Mouse (Mus musculus): ENCODE measurements around the gene Dock6. TPM values are rescaled to one million over a fixed set of nuclear protein-coding genes. Genes with fewer than 3 reads are reported as not detected.
A peak's percentile ranks its signal among the peaks of the same experiment; 100 is the strongest.

Dock6 gene
- total and polyA plus RNA-seq, 3 experiments, result 5.0 to 21.3 TPM; not detected in 1

DNA sequence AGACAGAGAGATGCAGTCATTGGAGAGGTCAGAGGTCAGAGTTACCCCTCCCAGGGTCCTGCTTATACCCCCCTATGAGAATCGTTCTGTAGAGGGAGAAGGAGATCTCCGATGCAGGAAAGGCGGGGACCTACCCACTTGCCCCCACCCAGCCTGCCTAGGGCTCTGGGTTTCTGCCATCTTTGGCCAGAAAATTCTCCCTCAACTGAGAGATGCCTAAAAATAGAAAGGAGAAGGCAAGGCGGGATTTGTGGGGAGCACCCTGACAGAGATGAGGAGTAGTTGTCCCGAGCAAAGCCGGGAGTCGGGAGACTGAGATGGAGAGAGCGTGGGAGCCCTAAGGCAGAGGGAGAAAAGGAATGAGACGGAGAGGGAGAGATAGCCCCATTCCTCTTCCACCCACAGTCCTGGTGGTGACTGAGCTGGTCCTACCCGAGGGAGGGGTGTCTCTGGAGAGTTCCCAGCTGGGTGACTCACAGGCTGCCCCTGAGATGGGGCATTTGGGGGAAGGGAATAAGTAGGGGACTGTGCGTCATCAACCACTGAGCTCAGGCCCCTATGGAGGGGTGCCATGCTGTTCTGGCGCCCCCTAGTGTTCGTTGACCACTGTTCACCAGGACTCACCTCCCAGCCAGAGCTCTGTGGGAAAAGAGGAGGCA lies 48.3 kb downstream of the Dock6 start (continued):
- TF ChIP-seq RCOR1 (IDR thresholded peaks at IDR 0.05; ENCODE audit: low read depth, low read length), result no peak
- TF ChIP-seq E2F4 (IDR thresholded peaks at IDR 0.05; ENCODE audit: borderline replicate concordance, low read depth, low read length), result 0 out of 2 replicates have a peak, but pooled peaks have one; percentile 22
- peak; percentile 61 for TF ChIP-seq SIN3A (IDR thresholded peaks at IDR 0.05; ENCODE audit: low read length)
- TF ChIP-seq POLR2A (IDR thresholded peaks at IDR 0.05; ENCODE audit: control insufficient read depth in 1 of 2, insufficient read depth in 1 of 2, low read depth in 1 of 2, low read length in 2 of 2, poor library complexity in 1 of 2), result peak in 1 of 2 experiments; percentile 69; a peak in 3 of 4 replicates
- TF ChIP-seq JUND (IDR thresholded peaks at IDR 0.05; ENCODE audit: low read depth, low read length), result peak; percentile 61; the same call in 1 of the 2 replicates
- peak; percentile 99 for TF ChIP-seq SMC3 (IDR thresholded peaks at IDR 0.05; ENCODE audit: low read depth, low read length)
- TF ChIP-seq MAFK (IDR thresholded peaks at IDR 0.05; ENCODE audit: borderline replicate concordance, low read depth, low read length), result no peak
- TF ChIP-seq MYC (IDR thresholded peaks at IDR 0.05; ENCODE audit: low read depth, low read length), result peak; percentile 78; the same call in 1 of the 2 replicates
- peak; percentile 93 for TF ChIP-seq MAZ (IDR thresholded peaks at IDR 0.05; ENCODE audit: low read depth, low read length)

DNA sequence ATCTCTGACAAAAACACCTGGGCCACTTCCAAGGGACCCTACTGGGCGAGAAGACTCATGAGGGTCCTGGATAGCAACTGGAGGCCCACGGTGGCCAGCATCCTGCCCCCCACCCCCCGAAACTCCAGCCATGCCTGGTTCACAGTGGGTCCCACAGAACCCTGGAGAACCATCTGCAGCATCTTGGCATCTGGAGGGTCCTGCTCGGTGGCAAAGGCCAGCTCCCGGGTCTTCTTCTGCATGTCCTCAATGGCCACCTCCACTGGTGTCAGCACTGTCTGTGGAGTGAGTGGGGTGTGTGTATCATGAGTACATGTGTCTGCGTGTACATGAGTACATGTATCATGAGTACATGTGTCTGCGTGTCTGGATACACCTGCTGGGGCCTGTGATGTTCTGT lies 50.8 kb downstream of the Dock6 start:
- TF ChIP-seq POLR2AphosphoS5 (IDR thresholded peaks at IDR 0.05; ENCODE audit: borderline replicate concordance, low read depth, low read length) (no peak), TAL1 (IDR thresholded peaks at IDR 0.05; ENCODE audit: low read length) (no peak), MYB (IDR thresholded peaks at IDR 0.05; ENCODE audit: low read depth, low read length) (no peak), RCOR1 (IDR thresholded peaks at IDR 0.05; ENCODE audit: low read depth, low read length) (no peak), ETS1 (IDR thresholded peaks at IDR 0.05; ENCODE audit: low read depth, low read length) (no peak), ZC3H11A (IDR thresholded peaks at IDR 0.05; ENCODE audit: low read depth, low read length) (no peak), KAT2A (conservative IDR thresholded peaks at IDR 0.05; ENCODE audit: low read depth, low read length) (no peak)

GRCm38 (mm10) chr9:21801121-21801520 lies 51.3 kb downstream of the Dock6 start:
- TF ChIP-seq ZNF384 (IDR thresholded peaks at IDR 0.05; ENCODE audit: low read depth, low read length) (no peak), ZMIZ1 (IDR thresholded peaks at IDR 0.05; ENCODE audit: low read depth, low read length) (no peak), TCF12 (IDR thresholded peaks at IDR 0.05; ENCODE audit: low read depth, low read length) (no peak), ETS1 (IDR thresholded peaks at IDR 0.05; ENCODE audit: low read depth, low read length) (no peak)
- Histone ChIP-seq H3K27me3 (ENCODE audit: control insufficient read depth in 1 of 2, insufficient read depth in 2 of 2, low read length in 2 of 2) (no peaks in the 10 kb centered on the region), H3K79me2 (ENCODE audit: control insufficient read depth, insufficient read depth, low read length, poor library complexity) (no peaks in the 10 kb centered on the region; the same call in 1 of the 2 replicates), H3K9ac (ENCODE audit: control insufficient read depth, low read depth, low read length, poor library complexity, severe bottlenecking) (no peak overlapping the region), H3K4me3 (ENCODE audit: control insufficient read depth in 1 of 2, insufficient read depth in 1 of 2, low read depth in 2 of 2, low read length in 2 of 2) (no peak overlapping the region), H3K9me3 (replicated peaks; ENCODE audit: insufficient read depth, low read length) (no peaks in the 10 kb centered on the region), H3K27ac (ENCODE audit: control insufficient read depth, low read depth, low read length) (no peak overlapping the region), H3K4me1 (ENCODE audit: control insufficient read depth in 1 of 2, insufficient read depth in 2 of 2, low read length in 2 of 2) (peaks cover 4 to 7% of the 10 kb centered on the region in 2 experiments; a peak in 3 of 4 replicates), H3K36me3 (ENCODE audit: control insufficient read depth in 1 of 2, insufficient read depth in 2 of 2, low read length in 2 of 2) (no peaks in the 10 kb centered on the region)
- no peak for DNase-seq (ENCODE audit: low read depth, low spot score)

More for the DNA sequence above, 50.8 kb downstream of the Dock6 start:
- Histone ChIP-seq H3K79me2 (ENCODE audit: control insufficient read depth, insufficient read depth, low read length, poor library complexity) (no peaks in the 10 kb centered on the region; the same call in 1 of the 2 replicates), H3K4me1 (ENCODE audit: control insufficient read depth in 1 of 2, insufficient read depth in 2 of 2, low read length in 2 of 2) (peaks cover 4 to 7% of the 10 kb centered on the region in 2 experiments; a peak in 3 of 4 replicates), H3K36me3 (ENCODE audit: control insufficient read depth in 1 of 2, insufficient read depth in 2 of 2, low read length in 2 of 2) (no peaks in the 10 kb centered on the region), H3K27ac (ENCODE audit: control insufficient read depth, low read depth, low read length) (no peak overlapping the region), H3K9ac (ENCODE audit: control insufficient read depth, low read depth, low read length, poor library complexity, severe bottlenecking) (no peak overlapping the region), H3K9me3 (replicated peaks; ENCODE audit: insufficient read depth, low read length) (no peaks in the 10 kb centered on the region), H3K4me3 (ENCODE audit: control insufficient read depth in 1 of 2, insufficient read depth in 1 of 2, low read depth in 2 of 2, low read length in 2 of 2) (no peak overlapping the region), H3K27me3 (ENCODE audit: control insufficient read depth in 1 of 2, insufficient read depth in 2 of 2, low read length in 2 of 2) (no peaks in the 10 kb centered on the region)
- no peak for DNase-seq (ENCODE audit: low read depth, low spot score)
